Mouse (Mus musculus) layer of hippocampus, postnatal 36 days (tissue): ENCODE results near the gene Eif3m. TPM values are rescaled to one million over a fixed set of nuclear protein-coding genes. Genes with fewer than 3 reads are reported as not detected.
"Not testable (repeated sequence)": the region's sequence is repeated elsewhere in the genome, so short reads cannot be mapped to it uniquely, and the experiment has no call there.

ENCODE experiments used
- DNase-seq, 2 experiments: peaks; one replicate each; pipeline ENCODE4 v3.0.0; 2022
- total RNA-seq, 2 experiments: library from RNA; stranded (reverse); gene quantifications; 2 replicates each; pipeline ENCODE4 v1.2.3; 2021

Gene Eif3m
- total RNA-seq, result 100 to 1,000 TPM in 1 of 2 experiments, 10 to 100 TPM in 1; 97.1 to 101 TPM

- DNase-seq, result peak; percentile 91
These were observed at the start of gene Eif3m for GRCm38 (mm10) chr2:105016967-105017287. Gene Eif3m, minus strand, starts transcription at chr2:105017080.

DNA sequence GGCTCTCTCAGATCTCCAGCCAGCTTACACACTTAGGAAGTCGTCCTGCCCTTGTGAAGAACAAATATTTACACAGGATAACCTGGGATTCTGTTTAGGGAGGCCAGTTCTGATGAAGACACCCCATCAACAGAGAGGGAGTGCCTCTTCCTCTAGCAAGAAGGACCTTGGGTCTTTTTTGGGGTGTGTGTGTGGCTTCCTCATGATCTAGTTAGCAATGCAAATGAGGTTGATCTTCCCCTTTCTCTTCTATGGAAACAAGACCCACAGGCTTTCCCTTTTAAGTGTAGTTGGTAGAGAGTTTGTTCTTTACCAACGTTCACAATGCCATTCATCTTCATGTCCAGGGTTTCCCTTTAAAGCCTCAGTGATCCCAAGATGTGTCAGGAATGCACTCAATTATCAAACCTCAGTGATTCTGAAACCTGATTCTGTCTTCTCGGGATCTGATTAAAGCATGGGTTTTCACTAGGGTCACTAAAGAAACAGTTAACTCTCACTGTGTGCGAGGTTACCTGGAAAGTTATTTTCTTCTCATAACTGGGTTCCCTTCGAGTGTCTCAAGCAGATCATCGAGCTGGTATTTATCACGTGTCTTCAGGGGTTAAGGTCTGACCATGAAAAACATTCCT, 46.0 kb upstream of the Eif3m start:
- no peak for DNase-seq

DNA sequence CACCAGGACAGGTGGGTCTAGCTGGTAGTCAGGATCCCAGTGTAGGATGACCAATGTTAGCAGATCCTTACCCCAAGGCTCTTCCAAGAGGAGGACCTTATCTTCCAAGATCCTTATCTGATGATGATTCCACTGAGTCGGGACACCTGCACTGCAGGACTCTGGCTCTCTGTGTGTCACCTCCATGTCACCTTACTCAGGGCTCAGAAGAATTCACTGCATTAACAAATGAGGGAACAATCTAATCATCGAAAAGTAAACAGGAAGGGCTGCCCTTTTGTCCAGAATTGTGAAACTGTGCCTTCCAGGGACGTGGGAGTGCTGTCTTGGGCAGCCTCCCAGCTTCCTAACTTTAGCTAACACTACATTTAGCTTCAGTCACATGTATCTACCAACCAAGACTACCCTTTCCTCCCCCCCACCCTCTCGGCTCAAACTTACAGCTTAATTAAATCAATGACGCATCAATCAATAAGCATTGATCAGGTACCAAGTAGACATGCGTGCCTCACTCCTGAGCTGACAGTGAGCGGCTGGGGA, 41.8 kb upstream of the Eif3m start:
- DNase-seq, result no peak

DNA sequence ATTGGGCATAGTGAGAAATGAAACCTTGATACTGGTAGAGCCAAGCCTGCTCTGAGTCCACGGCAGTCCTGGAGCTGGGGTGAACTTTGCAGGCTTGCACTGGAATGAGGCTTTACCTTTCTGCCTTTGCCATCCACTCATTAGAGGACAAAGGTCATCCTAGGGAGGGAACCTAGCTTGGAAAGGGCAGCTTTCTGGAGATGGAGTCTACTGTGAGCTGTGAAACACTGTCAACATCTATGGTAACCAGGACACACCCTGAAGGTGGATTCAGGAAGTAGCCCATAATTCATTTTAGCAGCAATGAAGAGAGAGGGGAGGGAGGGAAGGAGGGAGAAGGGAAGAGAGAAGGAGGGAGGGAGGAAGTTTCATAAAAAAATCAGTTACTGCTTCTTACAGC, 38.6 kb upstream of the Eif3m start:
- no peak for DNase-seq

GRCm38 (mm10) chr2:105048301-105048700, 31.4 kb upstream of the Eif3m start:
- DNase-seq, result no peak

DNA sequence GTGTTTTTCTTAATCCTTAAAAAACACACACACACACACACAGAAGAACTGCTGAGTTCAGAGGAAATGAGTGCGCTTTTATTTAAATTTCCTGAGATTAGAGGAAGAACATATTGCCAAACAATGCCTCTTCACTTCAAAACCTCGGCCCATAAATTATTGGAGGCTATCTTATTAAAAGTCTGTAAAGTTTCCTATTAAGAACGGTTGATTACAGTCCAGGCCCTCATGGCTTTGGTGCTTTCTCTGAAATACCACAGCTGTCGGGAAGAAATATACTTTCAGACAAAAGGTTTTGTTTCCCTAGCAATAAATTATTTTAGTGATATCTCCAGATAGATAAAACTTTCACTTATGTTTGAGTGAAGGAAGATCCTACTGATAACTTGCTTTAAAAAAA, 26.3 kb upstream of the Eif3m start:
- no peak for DNase-seq

DNA sequence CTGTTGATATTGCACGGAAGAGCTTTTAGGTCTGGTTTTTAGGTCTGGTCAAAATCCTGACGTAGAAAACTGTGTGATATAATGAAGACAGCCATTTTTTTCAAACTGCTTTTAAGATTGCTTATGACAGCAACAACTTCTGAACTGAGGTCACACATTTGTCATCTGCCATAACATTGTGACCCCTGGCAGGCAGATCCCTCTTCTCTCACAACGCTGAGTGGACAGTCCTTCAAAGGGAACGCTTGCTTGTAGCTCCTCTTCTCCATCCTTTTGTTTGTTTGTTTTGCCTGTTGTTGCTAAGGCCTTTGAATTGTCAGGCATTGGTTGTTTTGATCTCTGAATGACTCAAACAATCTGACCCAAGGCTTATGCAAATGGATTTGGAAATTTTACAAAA, 24.0 kb upstream of the Eif3m start:
- DNase-seq, result no peak

- DNase-seq, result no peak
These were observed 22.0 kb upstream of the Eif3m start for GRCm38 (mm10) chr2:105038879-105039278.

GRCm38 (mm10) chr2:105037956-105038569, 21.2 kb upstream of the Eif3m start:
- no peak for DNase-seq

DNA sequence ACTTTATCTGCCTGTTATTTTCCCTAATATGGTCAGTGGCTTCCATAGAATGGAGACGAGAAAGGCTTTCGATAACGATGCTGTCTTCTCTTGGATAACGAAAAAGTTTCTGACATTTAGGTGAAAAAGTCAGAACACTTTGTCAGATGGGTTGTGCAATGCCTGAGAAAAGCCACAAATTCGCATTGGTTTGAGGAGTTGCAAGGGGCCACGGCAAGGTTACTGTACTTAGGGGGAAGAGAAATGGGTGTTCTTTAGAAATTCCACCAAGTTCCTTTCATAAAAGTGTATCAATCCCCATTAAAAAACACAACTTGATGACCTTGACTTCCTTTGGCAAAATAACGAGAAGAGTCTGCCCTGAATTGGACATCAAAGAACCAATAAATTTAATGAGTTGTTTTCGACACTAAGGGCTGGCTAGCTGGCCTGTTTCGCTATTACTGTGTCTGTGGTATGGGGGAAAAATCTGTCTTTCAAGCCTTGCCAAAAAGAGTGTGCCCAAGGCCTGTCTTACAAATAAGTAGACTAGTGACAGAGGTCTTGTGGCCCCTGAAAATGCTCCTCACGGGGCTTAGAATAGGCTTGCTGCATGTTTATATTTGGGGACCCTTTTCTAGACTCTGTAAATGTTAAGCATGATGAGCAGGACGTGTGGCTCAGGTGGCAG, 19.7 kb upstream of the Eif3m start:
- DNase-seq, result no peak

GRCm38 (mm10) chr2:105035985-105036384, 19.1 kb upstream of the Eif3m start:
- no peak for DNase-seq

DNA sequence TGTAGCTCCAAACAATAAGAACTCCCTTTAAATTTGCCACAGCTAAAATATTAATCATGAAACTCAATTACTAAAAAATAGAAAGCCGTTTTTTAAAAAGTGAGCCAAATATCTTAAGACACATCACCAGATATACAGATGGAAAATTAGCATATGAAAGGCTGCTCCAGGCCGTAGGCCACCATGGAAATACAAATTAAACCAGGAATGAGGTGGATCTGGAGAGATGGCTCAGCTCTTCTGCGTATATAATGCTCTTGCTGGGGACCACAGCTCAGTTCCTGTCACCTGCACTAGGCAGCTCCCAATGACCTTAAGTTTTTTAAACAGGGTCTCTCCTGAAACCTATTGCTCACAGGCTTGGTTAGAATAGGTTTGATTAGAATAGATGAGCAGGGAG, 17.2 kb upstream of the Eif3m start:
- no peak for DNase-seq

- DNase-seq, result no peak
These were observed 13.6 kb upstream of the Eif3m start for GRCm38 (mm10) chr2:105030505-105030904.

DNA sequence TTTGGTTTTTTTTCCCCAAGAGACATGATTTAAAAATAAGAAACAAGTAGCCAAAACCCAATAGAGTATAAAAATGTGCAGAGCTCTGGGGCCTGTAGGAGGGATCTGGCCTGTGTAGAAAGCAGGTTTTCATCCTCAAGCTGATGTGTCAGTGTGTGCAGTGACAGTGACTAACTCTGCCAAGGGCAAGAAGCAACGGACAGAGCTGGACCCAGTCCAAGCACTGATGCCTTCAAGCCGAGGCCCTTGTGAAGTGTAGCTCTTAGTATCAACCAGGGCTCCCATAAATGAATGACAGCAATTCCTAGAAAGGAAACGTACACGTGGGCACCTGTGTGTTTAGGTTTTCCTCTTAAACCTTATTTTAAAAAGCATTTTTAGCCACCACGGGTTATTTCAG, 11.9 kb upstream of the Eif3m start:
- no peak for DNase-seq

DNA sequence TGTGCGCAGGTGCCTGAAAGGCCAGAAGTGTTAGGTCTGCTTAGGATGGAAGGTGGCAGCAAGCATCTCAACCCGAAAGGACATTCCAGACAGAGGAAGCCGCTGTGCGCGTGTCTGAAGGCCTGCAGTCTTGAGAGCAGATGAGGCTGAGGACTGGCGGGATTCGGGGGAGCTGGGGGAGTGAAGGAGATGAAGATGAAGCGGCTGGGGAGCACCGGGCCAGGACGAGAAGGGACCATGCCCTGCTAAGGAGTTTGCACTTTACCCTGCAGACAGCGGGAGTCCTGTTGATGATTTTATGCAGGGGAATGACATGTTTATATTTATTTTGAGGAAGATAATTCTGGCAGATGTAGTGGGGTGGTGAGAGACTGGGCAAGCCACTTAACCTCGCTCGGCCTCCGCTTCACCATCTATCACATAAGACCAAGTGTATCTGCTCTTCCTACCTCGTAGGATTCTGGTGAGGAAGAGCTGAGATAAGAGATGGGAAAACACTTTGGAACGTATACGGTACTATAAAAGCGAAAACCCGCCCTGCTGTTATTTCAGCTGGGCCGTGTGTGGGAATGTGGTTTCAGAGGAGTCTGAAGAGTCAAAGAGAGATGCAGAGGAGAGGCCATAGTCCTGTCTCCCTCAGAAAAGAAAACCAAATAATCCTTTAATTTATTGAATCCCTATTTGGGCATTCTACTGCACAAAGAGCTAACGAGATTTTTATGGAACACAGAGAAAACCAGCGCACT, 10.2 kb upstream of the Eif3m start:
- no peak for DNase-seq

- DNase-seq, result not testable (repeated sequence)
These were observed 8.7 kb upstream of the Eif3m start for GRCm38 (mm10) chr2:105025610-105026009.

- DNase-seq, result no peak
These were observed 6.9 kb upstream of the Eif3m start for GRCm38 (mm10) chr2:105023815-105024214.

- no peak for DNase-seq
These were observed 6.2 kb upstream of the Eif3m start for GRCm38 (mm10) chr2:105023031-105023615.

DNA sequence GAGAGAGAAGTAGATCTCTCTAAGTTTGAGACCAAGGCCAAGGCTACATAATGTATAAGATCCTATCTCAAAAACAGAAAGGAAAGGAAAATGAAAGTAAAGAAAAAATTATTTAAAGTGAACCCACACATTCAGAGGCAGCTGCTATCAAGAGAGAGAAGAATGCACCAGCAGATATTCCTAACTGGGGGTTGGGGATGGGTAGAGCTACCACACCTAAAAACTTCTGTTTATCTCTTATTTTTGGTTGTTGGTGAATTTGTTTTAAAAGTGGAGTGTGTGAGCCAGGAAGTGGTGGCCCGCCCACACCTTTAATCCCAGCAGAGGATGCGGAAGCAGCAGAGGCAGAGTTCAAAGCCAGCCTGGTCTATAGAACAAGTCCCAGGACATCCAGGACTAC, 5.0 kb upstream of the Eif3m start:
- no peak for DNase-seq

DNA sequence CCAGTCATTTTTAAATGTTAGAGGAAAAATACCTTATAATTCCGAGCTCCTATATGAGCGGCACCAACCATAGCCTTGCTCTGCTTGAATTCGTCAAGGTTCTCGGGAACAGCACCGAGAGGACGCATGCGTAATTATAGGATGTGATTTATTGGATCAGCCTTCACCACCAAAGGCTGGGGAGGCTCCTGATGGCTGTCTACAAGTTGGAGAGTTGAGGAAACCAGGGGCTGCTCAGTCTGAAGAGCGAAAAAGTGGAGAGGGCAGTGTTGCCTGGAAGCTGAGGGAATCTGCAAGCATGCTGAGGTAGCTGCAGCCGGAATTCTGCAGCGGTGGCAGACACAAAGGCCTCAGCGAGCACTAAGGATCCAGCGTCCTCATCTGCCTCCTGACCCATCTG, 4.4 kb upstream of the Eif3m start:
- DNase-seq, result no peak

DNA sequence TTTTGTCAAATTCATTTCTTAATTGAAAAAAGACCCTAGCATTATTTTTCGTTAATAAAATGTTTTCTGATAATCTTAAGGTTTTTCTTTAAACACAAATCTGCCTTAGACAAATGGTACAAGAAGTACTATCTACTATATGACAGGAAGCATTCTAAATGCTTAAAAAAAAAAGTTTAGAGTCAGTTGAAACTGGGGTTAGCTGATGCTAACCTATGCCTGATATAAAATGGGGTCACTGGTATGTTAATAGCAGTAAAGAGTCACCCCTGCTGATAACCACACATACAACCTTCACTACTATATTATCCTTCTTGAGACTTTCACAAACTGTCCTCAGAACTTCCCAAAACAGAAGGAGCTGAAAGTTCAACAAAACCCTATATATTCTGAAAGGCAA, 2.6 kb upstream of the Eif3m start:
- DNase-seq, result no peak

DNA sequence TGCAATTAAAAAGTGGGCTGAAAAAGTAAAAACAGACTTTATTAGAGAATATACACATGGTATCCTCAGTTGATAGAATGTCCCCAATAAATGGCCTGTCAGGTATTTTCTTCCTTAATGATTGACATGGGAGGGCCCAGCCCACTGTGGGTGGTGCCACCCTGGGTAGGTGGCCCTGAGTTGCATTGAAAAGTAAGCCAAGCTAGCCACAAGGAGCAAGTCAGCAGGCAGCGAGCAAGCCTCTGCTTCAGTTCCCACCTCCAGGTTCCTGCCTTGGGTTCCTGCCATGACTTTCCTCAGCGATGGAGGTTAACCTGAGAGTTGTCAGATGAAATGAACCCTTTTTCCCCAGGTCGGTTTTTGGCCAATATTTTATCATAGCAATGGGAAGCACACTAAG, 922 bp upstream of the Eif3m start:
- no peak for DNase-seq
